Mouse (Mus musculus) hindbrain, embryonic 16.5 days (tissue): ENCODE measurements at regions not wholly inside any gene's neighbourhood (a gene's known extent, or its start where the extent isn't known, plus 50 kb on each side); places are given as distances from the start of the nearest gene placed in this dataset.

ENCODE experiments used
- ATAC-seq: fragments of 200-750 bp; cut with Nextera tagmentation; 2 replicates; pipeline ENCODE4 v1.8.0; 2017; ENCODE audit warnings: moderate TSS enrichment, moderate library complexity
- H3K27ac ChIP-seq: fragments of 300-500 bp; sonication (generic); 2 replicates; pipeline ENCODE4 v1.5.1; 2014; ENCODE audit warnings: low read depth, mild to moderate bottlenecking, control low read depth, low read length, moderate library complexity
- H3K27me3 ChIP-seq: fragments of 300-500 bp; sonication (generic); replicated peaks from 2 replicates; pipeline ENCODE4 v1.6.1; 2014; ENCODE audit warnings: low read length; ENCODE audit not compliant: control insufficient read depth, insufficient read depth
- H3K36me3 ChIP-seq: fragments of 300-500 bp; sonication (generic); 2 replicates; pipeline ENCODE4 v1.6.1; 2014; ENCODE audit warnings: mild to moderate bottlenecking, low read length, moderate library complexity, mixed read lengths; ENCODE audit not compliant: control insufficient read depth, insufficient read depth
- H3K4me1 ChIP-seq: fragments of 300-500 bp; sonication (generic); 2 replicates; pipeline ENCODE4 v1.6.1; 2014; ENCODE audit warnings: low read depth, low read length; ENCODE audit not compliant: control insufficient read depth, insufficient read depth
- H3K4me2 ChIP-seq: fragments of 300-500 bp; sonication (generic); 2 replicates; pipeline ENCODE4 v1.6.1; 2014; ENCODE audit warnings: mild to moderate bottlenecking, low read length, control low read depth, moderate library complexity
- H3K4me3 ChIP-seq: fragments of 300-500 bp; sonication (generic); 2 replicates; pipeline ENCODE4 v1.5.1; 2014; ENCODE audit warnings: mild to moderate bottlenecking, low read length, control low read depth, moderate library complexity
- H3K9ac ChIP-seq: fragments of 300-500 bp; sonication (generic); 2 replicates; pipeline ENCODE4 v1.6.1; 2014; ENCODE audit warnings: low read depth, mild to moderate bottlenecking, control low read depth, low read length, moderate library complexity
- H3K9me3 ChIP-seq: fragments of 300-500 bp; sonication (generic); 2 replicates; pipeline ENCODE4 v1.6.1; 2014; ENCODE audit warnings: mild to moderate bottlenecking, low read length, moderate library complexity; ENCODE audit not compliant: control insufficient read depth
- WGBS: fragments of 180-500 bp; shearing (Covaris S2); extraction: QIAGEN DNeasy Blood & Tissue Kit; methylation state at CpG from one replicate; pipeline ENCODE4 v1.1.7; 2014; 5-methylcytosine and 5-hydroxymethylcytosine counted together

DNA sequence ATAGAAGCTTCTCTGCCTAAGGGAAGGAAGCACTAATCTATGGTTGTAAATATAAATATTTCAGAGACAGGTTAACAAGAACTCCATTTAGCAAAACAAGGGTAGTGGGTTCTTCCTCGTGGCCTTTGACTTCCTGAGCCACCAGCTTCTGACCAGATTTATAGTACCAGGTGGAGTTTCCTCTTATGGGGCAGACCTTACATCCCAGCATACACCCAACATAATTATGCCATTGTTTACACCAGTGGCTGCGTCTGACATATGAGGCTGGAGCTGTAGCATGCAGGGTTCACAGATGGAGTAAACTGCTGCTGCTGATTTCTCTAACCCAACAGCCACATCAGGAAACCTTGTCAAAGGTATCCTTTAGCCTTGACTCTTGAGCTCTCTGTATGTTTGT, 75.5 kb downstream of the Trib2 start:
- H3K4me1 ChIP-seq, result no peaks in the 10 kb centered on the region
- H3K9me3 ChIP-seq, result no peaks in the 10 kb centered on the region
- no peak for ATAC-seq
- no peak overlapping the region for H3K4me3 ChIP-seq
- H3K36me3 ChIP-seq, result no peaks in the 10 kb centered on the region
- H3K27me3 ChIP-seq, result no peaks in the 10 kb centered on the region
- H3K4me2 ChIP-seq, result no peak overlapping the region
- 73% methylated on average over 2 of the region's 2 CpGs for WGBS
- no peak overlapping the region for H3K9ac ChIP-seq
- no peak overlapping the region for H3K27ac ChIP-seq

DNA sequence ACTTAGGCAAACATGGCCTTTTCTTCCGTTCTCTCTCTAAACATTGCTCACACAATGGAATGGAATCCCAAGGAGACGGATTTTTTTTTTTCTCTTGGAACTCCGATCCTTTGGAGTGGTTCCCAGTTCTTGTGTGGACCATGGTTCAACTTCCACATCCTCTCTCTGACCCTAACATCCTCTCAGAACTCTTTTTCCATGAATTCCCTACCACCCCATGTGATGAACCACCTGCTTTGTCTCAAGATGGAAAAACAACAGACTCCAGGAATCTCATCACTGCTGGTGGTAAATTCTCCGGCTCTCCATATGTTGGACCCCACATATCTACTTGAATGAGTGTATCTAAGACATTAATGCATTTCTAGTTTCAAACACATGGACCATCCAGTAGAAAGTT, 77.7 kb downstream of the Trib2 start:
- WGBS, result 52% methylated on average over 4 of the region's 4 CpGs
- ATAC-seq, result no peak
- no peak overlapping the region for H3K27ac ChIP-seq
- no peaks in the 10 kb centered on the region for H3K36me3 ChIP-seq
- H3K4me2 ChIP-seq, result no peak overlapping the region
- H3K4me1 ChIP-seq, result no peaks in the 10 kb centered on the region
- no peak overlapping the region for H3K9ac ChIP-seq
- no peaks in the 10 kb centered on the region for H3K9me3 ChIP-seq
- H3K27me3 ChIP-seq, result no peaks in the 10 kb centered on the region
- H3K4me3 ChIP-seq, result no peak overlapping the region

DNA sequence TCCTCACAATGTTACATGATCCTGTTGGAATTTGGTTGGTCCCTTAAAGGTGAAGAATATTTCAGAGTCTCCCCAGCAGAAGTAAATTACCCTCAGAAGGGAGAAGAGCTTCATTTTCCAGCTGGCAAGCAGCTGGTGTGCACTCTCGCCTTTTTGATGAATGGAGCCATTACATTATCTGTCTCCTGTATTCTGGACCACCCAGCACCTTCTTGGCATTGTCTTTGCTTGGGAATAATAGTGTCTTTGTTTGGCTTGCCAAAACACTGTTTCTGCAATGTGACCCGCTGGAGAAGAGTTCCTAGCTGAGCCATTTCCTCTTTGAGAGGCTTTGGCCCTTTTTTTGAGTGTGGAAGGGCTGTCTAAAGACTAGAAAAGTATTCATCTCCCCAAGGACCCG, 85.5 kb downstream of the Trib2 start:
- H3K27ac ChIP-seq, result no peak overlapping the region
- H3K4me2 ChIP-seq, result no peak overlapping the region
- WGBS, result 24% methylated on average over 3 of the region's 3 CpGs
- no peak overlapping the region for H3K9ac ChIP-seq
- peak; percentile 91 for ATAC-seq
- no peaks in the 10 kb centered on the region for H3K9me3 ChIP-seq
- no peaks in the 10 kb centered on the region for H3K36me3 ChIP-seq
- H3K27me3 ChIP-seq, result no peaks in the 10 kb centered on the region
- H3K4me1 ChIP-seq, result no peaks in the 10 kb centered on the region
- no peak overlapping the region for H3K4me3 ChIP-seq

DNA sequence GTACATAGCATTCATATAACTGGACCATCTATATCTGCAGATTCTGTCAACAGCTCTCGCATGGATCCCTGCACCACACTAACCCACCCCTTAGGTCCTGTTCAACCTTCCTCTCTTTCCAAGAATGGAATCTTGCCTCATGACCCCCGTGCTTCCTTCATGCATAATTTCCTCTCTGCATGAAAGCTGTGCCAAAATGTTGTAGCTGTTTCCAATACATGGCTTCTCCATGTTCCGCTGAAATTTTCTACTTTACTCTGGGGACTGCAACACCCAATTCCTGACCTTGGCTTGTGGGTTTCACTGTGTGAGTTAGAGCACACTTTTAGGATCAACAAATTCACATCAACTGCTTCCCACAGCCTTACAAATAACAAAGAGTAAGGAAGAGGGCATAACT, 87.0 kb downstream of the Trib2 start:
- H3K27me3 ChIP-seq, result no peaks in the 10 kb centered on the region
- no peaks in the 10 kb centered on the region for H3K36me3 ChIP-seq
- 78% methylated on average over 3 of the region's 3 CpGs for WGBS
- no peak overlapping the region for H3K4me2 ChIP-seq
- no peak overlapping the region for H3K9ac ChIP-seq
- H3K9me3 ChIP-seq, result no peaks in the 10 kb centered on the region
- no peaks in the 10 kb centered on the region for H3K4me1 ChIP-seq
- H3K4me3 ChIP-seq, result no peak overlapping the region
- no peak for ATAC-seq
- H3K27ac ChIP-seq, result no peak overlapping the region

DNA sequence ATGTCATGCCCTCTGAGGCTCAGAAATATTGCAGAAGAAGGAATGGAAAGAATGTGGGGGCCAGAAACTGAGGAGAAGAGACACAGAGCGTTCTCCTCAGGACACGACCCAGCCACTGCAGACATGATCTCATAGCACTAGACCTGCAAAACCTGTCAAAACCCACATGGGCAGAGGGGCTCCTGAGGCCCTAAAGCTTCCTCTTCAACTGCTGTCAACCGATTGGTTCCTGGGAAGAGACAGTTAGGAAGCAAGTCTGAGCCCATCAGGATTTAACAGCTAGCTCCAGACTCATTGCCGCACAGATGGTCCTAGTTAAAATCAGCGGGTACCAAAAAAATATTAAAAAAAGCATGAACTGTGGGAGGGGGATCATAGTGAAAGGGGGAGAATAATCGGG, 93.2 kb downstream of the Trib2 start:
- H3K9ac ChIP-seq, result no peak overlapping the region
- 81% methylated on average over 6 of the region's 6 CpGs for WGBS
- no peak overlapping the region for H3K4me3 ChIP-seq
- no peaks in the 10 kb centered on the region for H3K9me3 ChIP-seq
- H3K4me2 ChIP-seq, result no peak overlapping the region
- no peaks in the 10 kb centered on the region for H3K4me1 ChIP-seq
- H3K36me3 ChIP-seq, result no peaks in the 10 kb centered on the region
- H3K27me3 ChIP-seq, result no peaks in the 10 kb centered on the region
- no peak overlapping the region for H3K27ac ChIP-seq
- no peak for ATAC-seq

DNA sequence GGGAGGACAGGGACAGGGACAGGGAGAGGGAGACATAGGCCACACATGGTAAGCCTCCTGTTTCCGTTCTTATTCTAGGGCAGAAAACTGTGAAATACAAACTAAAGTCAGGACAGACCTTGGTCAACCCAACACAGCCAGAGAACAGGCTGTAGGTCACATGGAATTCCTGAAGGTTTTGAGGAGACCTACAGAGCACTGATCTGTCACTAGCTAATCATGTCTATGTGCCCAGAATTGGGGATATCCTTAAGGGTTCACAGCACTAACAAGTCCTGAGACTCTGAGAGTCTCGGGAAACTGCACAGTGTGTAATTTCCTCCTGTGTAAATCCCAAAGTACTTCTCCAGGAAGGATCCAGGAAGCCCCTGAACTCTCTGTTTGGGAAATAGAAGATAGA, 94.6 kb downstream of the Trib2 start:
- Histone ChIP-seq H3K27ac (no peak overlapping the region), H3K27me3 (no peaks in the 10 kb centered on the region), H3K4me2 (no peak overlapping the region), H3K4me3 (no peak overlapping the region), H3K9me3 (no peaks in the 10 kb centered on the region), H3K36me3 (no peaks in the 10 kb centered on the region), H3K4me1 (no peaks in the 10 kb centered on the region), H3K9ac (no peak overlapping the region)
- ATAC-seq, result no peak
- 90% methylated on average over 2 of the region's 2 CpGs for WGBS

DNA sequence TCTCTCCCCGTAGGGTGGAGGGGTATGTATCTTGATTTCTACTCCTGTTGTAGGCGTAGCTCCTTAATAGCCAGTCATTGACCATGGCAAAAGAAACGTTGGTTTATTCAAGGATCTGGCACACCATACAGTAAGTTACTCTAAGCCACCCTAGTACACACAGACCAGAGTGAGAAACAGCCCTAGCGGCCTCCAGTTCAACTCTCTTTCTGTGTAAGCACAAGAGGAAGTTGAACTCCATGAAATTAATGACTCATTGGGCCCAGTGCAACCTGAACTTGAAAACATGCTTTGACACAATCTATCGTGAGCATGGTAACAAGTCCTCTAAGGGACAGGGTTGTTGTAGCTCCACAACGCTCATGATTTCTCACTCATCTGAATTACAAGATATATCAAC, 96.6 kb downstream of the Trib2 start:
- no peaks in the 10 kb centered on the region for H3K27me3 ChIP-seq
- no peak overlapping the region for H3K9ac ChIP-seq
- no peaks in the 10 kb centered on the region for H3K9me3 ChIP-seq
- no peak overlapping the region for H3K4me2 ChIP-seq
- no peak for ATAC-seq
- WGBS, result 84% methylated on average over 6 of the region's 6 CpGs
- H3K36me3 ChIP-seq, result no peaks in the 10 kb centered on the region
- no peaks in the 10 kb centered on the region for H3K4me1 ChIP-seq
- H3K4me3 ChIP-seq, result no peak overlapping the region
- no peak overlapping the region for H3K27ac ChIP-seq

DNA sequence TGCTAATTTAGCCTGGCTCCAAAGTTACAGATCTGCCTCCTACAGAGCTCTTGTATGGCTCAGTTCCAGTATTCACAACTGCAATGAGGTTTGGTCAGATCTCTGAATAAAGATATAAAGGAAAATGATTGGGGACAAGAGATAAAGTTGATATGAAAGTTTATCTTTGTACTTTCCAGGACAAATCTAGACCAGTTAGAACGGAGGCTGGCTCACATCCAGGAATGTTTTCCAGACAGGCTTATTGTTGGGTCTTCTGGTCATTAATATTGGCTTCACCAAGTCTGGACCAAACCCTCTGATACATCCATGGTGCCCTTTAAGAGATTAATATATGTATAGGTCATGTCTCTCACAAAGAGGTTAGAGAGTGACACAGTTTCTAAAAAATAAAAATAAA, 97.9 kb downstream of the Trib2 start:
- Histone ChIP-seq H3K9me3 (no peaks in the 10 kb centered on the region), H3K27ac (no peak overlapping the region), H3K4me2 (no peak overlapping the region), H3K36me3 (no peaks in the 10 kb centered on the region), H3K9ac (no peak overlapping the region), H3K4me1 (no peaks in the 10 kb centered on the region), H3K4me3 (no peak overlapping the region), H3K27me3 (no peaks in the 10 kb centered on the region)
- WGBS, result 74% methylated on average over 1 of the region's 1 CpGs
- ATAC-seq, result no peak

DNA sequence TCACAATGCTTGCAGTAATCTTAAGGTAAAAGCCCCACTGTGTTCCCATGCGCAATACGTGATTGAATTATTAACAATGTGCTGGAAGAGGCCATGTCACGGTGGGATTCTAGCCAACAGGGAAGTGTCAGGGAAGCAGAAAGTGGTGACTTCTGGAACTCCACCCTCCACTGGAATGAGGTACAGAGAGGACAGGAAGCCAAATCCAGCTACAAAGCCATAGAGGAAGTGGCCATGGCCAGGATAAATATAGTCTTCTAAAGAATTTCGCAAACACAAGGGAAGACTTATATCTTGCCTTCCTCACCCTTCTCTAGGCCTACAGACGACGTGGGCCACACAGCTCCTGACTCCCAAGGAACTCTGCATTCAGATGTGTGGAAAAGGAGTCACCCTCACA, 98.7 kb downstream of the Trib2 start:
- no peaks in the 10 kb centered on the region for H3K4me1 ChIP-seq
- no peaks in the 10 kb centered on the region for H3K9me3 ChIP-seq
- no peak for ATAC-seq
- H3K36me3 ChIP-seq, result no peaks in the 10 kb centered on the region
- H3K27me3 ChIP-seq, result no peaks in the 10 kb centered on the region
- no peak overlapping the region for H3K9ac ChIP-seq
- H3K4me2 ChIP-seq, result no peak overlapping the region
- no peak overlapping the region for H3K27ac ChIP-seq
- 83% methylated on average over 6 of the region's 6 CpGs for WGBS
- no peak overlapping the region for H3K4me3 ChIP-seq

DNA sequence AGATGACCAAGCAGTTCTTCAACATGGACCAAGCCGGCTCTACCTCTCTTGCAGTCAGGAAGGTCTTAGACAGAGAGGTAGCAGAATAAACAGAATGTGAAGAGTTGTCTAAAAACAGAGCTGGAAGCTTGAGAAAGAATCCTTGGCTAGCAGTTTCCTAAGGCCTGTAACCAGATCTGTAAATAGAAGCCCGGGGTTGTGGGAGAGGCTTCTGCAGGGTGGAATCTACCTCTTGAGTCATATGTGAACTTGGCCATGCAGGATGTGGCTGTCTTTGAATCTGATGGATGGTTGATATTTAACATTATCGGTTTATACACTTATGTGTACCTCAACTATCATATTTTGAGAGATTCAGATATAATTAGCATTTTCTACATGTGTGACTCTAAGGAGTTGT, 99.4 kb downstream of the Trib2 start:
- no peaks in the 10 kb centered on the region for H3K9me3 ChIP-seq
- WGBS, result 91% methylated on average over 3 of the region's 3 CpGs
- no peak overlapping the region for H3K27ac ChIP-seq
- no peaks in the 10 kb centered on the region for H3K36me3 ChIP-seq
- no peak overlapping the region for H3K4me3 ChIP-seq
- ATAC-seq, result no peak
- H3K9ac ChIP-seq, result no peak overlapping the region
- H3K4me1 ChIP-seq, result no peaks in the 10 kb centered on the region
- no peak overlapping the region for H3K4me2 ChIP-seq
- H3K27me3 ChIP-seq, result no peaks in the 10 kb centered on the region
